Mouse (Mus musculus): ENCODE measurements around the gene Tuba1b.
"Not testable (repeated sequence)": the region's sequence is repeated elsewhere in the genome, so short reads cannot be mapped to it uniquely, and the experiment has no call there.

Tuba1b gene

GRCm38 (mm10) chr15:98924682-98925081, 9.7 kb downstream of the Tuba1b start:
- no peak for DNase-seq (ENCODE audit: low spot score)

- DNase-seq (ENCODE audit: low spot score), result no peak
These were observed 11.3 kb downstream of the Tuba1b start for GRCm38 (mm10) chr15:98923031-98923537.

- peak; percentile 21 for DNase-seq (ENCODE audit: low spot score)
These were observed 11.8 kb downstream of the Tuba1b start for GRCm38 (mm10) chr15:98922581-98922980.

GRCm38 (mm10) chr15:98921510-98921909, 12.9 kb downstream of the Tuba1b start:
- DNase-seq (ENCODE audit: low spot score), result no peak

GRCm38 (mm10) chr15:98918499-98918895, 15.9 kb downstream of the Tuba1b start:
- DNase-seq (ENCODE audit: low spot score), result not testable (repeated sequence)

GRCm38 (mm10) chr15:98917538-98918498, 16.5 kb downstream of the Tuba1b start, which contains the start of gene Lmbr1l:
Lmbr1l (minus strand) TSS chr15:98918231.
- peak; percentile 100 for DNase-seq (ENCODE audit: low spot score)

- no peak for DNase-seq (ENCODE audit: low spot score)
These were observed 17.3 kb downstream of the Tuba1b start for GRCm38 (mm10) chr15:98917091-98917490.

GRCm38 (mm10) chr15:98916016-98916415, 18.3 kb downstream of the Tuba1b start:
- DNase-seq (ENCODE audit: low spot score), result no peak

- no peak for DNase-seq (ENCODE audit: low spot score)
These were observed 19.5 kb downstream of the Tuba1b start for GRCm38 (mm10) chr15:98914903-98915302.

GRCm38 (mm10) chr15:98904692-98905091, 29.7 kb downstream of the Tuba1b start:
- DNase-seq (ENCODE audit: low spot score), result no peak

GRCm38 (mm10) chr15:98902600-98902999, 31.8 kb downstream of the Tuba1b start:
- no peak for DNase-seq (ENCODE audit: low spot score)

- no peak for DNase-seq (ENCODE audit: low spot score)
These were observed 32.8 kb downstream of the Tuba1b start for GRCm38 (mm10) chr15:98901530-98901929.

GRCm38 (mm10) chr15:98897928-98898800, 36.2 kb downstream of the Tuba1b start, which contains the start of gene Dhh:
Dhh (minus strand) TSS chr15:98898540.
- no peak for DNase-seq (ENCODE audit: low spot score)

- peak; percentile 41 for DNase-seq (ENCODE audit: low spot score)
These were observed 36.9 kb downstream of the Tuba1b start for GRCm38 (mm10) chr15:98897495-98897894.

- peak; percentile 43 for DNase-seq (ENCODE audit: low spot score)
These were observed 38.5 kb downstream of the Tuba1b start for GRCm38 (mm10) chr15:98895635-98896589.

- DNase-seq (ENCODE audit: low spot score), result peak; percentile 34
These were observed 39.4 kb downstream of the Tuba1b start for GRCm38 (mm10) chr15:98894746-98895634.

- DNase-seq (ENCODE audit: low spot score), result peak; percentile 34
These were observed 40.2 kb downstream of the Tuba1b start, which contains the start of gene Rhebl1 for GRCm38 (mm10) chr15:98893940-98894745. Rhebl1 (minus strand) TSS chr15:98894540.

- no peak for DNase-seq (ENCODE audit: low spot score)
These were observed 41.3 kb downstream of the Tuba1b start for GRCm38 (mm10) chr15:98893036-98893435.

All from lung, postnatal 25 days (tissue).